Mouse (Mus musculus): ENCODE results near the gene Pgs1.

The Pgs1 gene

DNA sequence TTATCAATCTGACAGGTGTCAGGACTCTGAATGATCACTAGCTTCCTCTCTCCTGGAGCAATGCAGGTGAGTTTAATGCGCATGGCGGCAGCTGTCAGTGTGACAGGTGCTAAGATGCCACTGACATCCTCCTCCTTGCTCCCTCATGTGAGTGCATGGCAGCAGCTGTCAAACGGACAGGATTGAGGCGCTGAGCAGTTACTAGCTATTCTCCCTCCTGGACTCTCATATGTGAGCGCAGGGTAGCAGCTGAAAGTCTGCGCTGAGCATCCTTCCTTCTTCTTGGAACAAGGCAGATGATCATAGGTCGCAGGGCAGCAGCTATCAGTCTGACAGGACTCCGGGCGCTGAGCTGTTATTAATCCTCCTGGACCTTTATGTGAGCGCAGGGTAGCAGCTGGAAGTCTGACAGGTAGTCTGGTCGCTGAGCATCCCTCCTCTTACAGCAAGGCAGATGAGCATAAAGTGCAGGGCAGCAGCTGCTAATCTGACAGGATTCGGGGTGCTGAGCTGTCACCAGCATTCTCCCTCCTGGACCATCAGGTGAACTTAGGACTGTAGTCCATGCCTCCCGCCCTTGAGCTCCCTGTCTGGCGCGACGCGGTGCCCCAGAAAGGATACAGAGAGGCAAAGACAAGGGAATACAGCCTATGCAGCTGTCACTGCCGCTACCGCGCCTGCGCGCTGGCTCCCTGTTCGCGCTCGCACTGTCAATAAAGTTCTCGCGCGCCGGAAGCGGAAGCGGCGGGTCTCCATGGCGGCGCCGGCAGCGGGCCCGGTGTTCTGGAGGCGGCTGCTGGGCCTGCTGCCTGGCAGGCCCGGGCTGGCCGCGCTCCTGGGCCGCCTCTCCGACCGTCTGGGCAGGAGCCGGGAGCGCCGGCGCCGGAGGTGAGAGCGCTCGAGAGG is at the start of gene Pgs1:
Gene Pgs1, plus strand, starts transcription at position 167 of the 906 bp plus-strand sequence.
- DNase-seq (ENCODE audit: low read depth): peak; percentile 94

DNA sequence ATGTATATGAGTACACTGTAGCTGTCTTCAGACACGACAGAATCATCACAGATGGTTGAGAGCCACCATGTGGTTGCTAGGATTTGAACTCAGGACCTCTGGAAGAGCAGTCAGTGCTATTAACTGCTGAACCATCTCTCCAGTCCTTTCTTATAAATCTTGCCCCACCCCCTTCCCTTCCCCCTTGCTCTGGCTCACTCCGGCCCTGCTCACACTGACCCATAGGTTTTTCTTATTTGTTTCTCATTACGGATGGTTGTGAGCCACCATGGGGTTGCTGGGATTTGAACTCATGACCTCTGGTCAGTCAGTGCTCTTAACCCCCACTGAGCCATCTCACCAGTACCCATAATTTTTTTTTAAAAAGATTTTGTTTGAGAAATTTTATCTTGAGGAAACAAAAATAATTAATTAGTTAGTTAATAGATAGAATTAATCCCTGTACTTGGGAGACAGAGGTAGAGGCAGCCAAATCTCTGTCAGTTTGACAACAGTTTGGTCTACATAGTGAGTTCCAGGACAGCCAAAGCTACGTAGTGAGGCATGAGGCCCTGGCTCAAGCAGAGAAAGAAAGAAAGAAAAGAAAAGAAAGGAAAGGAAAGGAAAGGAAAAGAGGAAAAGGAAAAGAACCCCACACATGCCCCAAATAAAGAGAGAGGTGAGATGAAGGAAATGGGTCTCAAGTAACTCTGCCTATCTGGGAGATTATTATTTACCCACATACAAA is 46.9 kb upstream of the Pgs1 start:
- DNase-seq (ENCODE audit: low read depth): no peak

DNA sequence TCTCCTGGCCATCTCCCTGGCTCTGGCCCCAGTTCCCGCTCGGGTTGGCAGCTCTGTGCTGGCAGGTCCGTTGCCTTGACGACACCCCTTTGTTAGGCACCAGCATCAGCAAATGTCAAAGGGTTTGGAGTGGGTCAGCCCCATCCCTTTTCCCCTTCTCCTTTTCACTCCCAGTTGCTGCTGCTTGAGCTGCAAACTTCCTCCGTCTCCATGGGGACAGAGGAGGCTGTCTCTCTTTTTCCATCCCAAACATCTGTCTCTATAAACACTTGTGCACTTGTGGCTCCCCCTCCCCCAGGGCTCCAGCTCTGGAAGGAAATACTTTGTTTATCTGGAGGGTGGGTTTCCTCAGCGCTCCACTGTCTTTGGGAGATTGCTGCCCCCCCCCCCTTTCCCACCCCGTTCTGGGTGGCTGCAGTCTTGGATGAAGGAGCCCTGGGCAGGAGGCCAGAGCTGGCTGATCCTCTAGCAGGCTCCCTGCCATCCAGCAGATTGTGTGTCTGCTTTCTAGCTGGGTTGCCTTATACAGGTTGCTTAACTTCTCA is 46.3 kb upstream of the Pgs1 start:
- no peak for DNase-seq (ENCODE audit: low read depth)

DNA sequence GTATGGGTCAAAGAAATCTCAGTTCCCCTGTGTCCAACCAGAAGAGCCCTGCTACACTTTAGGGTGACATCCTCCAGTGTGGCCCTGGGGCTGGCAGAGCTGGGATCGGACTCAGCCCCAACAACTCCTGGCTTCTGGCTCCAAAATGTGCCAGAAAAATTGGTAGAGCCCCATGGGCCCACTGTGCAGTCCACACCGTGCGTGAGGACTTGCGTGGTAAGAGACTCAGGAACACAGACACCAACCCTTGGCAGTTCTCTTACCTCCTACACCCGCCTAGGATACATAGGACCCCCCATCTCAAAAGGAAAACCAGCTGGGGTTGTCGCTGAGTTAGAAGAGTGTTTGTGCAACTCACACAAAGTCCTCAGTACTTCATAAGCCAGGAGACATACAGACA is 45.2 kb upstream of the Pgs1 start:
- DNase-seq (ENCODE audit: low read depth): no peak

DNA sequence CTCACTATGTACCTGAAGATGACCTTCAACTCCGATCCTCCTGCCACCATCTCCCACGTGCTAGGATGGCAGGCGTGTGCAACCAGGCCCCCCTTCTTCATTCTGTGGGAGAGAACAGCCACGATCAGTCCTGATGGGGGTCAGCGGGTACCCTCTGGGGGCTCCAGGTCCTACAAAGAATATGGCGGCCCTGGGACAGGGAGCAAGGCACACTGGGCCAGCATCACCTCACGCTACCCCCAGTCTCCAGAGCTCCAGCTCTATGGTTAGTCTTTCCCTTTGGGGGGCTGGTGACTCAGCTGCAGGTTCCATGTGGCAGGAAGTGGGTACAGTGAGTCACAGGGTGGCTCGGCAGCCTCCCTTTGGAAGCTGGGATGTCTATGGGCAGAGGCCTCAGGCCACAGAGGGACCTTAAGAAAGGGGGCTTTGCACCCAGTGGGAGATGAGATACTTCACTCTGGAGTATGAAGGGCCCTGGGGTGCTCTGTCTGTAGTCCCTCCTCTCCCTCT is 44.7 kb upstream of the Pgs1 start:
- no peak for DNase-seq (ENCODE audit: low read depth)

DNA sequence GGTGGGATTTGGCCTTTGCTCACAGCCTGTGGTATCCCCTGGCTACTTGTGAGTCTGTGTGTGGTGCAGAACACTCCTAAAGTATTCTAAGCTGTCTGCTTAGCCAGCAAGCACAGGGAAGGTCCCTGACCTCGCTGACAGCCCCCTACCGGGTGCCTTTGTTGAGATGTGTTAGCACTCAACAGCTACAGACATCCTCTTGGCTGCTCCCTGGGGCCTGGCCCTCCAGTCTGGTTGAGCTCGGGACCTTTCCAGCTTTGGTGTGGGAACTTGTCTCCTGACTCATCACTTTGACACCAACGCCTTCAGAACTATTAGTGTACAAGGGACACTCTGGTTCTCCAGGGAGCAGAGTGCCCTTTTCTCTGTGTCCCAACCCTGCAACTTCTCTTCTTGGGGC is 44.2 kb upstream of the Pgs1 start:
- DNase-seq (ENCODE audit: low read depth): no peak

DNA sequence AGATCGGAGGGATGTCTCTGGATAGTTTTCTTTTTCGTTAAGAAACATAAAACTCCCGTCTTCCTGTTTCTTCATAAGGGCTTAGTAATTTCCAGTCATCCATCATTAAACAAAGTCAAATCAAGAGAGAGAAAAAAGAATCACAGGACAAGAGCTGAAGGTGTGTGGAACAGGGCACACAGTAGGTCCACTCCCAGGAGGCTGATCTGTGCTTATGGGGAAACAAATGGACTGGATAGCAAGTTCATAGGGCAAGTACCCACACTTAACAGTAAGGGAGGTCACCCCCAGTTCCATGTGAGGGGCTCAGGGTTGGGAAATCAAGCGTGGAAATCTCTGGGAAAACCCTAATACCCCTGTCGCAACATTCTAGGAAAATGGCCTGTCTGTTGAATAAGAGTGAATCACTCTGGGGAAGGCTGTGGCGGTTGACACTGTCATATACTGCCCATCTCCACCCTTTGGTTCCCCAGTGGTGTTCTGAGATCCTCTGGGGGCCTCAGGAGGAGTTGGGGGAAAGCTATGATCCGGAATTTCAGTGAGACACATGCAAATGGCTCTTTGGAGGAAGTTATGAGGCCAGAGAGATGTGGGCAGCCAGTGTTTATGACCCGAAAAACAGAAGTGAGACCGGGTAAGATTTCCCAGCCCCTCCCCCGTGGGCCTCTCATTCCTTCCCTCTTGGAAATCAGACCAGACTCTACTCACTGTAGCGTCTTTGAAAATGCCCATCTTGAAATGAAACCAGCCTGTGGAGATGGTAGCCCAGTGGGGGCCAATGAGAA is 39.7 kb upstream of the Pgs1 start:
- no peak for DNase-seq (ENCODE audit: low read depth)

DNA sequence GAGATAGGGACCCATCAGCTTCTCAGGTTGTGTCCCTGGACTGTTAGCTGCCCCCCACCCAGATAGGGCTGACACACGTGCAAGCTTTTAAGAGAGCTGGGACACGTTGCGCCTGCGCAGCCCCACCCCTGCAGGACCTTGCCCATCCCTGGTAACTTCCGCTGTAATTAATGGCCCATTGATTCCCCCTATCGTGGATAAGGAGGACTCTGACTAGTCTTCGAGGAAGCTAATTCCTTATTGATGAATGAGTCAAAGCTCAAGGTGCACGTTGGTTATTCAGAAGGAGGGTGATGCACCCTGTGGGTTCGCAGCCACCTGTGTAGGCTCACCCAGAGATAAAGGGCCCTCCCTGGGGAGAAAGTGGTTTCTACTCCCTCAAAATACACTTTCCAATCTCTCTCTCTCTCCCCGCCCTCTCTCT is 39.1 kb upstream of the Pgs1 start:
- no peak for DNase-seq (ENCODE audit: low read depth)

DNA sequence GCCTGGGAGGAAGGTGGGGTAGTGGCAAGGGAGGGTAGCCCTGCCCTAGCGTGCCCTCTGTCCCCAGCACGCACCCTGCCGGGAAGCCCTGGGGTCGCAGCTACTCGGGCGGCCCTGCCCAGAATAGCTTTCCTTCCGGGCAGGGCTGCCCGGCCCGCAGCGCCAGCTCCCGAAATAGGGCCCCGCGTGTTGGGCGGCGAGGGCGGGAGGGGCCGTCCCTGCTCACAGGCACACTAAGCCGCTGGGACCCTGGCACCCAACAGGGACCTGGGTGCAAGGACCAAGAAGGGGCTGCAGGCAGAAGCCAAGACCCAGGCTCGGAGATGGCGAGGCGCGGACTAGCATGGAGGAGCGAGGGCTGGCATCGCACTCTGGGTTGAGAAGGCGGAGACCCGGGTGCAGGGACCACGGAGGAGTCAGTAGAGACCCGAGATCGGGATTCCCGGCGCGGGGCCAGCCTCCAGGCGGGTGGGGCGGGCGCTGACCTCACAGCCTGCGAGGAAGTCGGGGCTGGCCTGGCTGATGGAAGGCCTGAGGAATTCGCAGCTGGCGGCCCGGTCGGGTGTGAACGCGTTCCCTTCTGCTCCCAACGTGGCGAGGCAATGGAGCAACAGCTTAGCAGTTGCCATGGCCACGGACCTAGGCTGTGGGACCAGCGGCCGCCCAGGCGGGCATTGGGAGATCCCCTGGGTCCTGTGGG is 36.5 kb upstream of the Pgs1 start:
- DNase-seq (ENCODE audit: low read depth): peak; percentile 46

DNA sequence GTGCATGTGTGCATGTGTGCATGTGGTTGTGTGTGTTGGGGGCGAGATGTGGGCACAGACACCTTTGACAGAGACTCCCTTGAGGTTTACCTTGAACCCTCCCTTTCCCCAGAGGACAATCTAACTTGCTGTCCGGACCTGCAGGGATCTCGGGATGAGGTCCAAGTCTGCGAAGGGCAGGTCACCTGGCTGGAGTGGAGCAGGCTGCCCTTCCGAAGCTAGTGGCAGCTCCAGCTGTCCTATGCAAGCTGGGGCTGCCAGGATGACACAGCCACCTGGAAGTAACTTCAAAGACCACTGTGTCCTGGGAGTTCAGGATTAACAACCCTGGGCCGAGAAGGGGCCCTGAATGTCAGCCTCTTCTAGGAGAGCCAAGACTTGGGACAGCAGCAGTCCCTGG is 34.7 kb upstream of the Pgs1 start:
- no peak for DNase-seq (ENCODE audit: low read depth)

DNA sequence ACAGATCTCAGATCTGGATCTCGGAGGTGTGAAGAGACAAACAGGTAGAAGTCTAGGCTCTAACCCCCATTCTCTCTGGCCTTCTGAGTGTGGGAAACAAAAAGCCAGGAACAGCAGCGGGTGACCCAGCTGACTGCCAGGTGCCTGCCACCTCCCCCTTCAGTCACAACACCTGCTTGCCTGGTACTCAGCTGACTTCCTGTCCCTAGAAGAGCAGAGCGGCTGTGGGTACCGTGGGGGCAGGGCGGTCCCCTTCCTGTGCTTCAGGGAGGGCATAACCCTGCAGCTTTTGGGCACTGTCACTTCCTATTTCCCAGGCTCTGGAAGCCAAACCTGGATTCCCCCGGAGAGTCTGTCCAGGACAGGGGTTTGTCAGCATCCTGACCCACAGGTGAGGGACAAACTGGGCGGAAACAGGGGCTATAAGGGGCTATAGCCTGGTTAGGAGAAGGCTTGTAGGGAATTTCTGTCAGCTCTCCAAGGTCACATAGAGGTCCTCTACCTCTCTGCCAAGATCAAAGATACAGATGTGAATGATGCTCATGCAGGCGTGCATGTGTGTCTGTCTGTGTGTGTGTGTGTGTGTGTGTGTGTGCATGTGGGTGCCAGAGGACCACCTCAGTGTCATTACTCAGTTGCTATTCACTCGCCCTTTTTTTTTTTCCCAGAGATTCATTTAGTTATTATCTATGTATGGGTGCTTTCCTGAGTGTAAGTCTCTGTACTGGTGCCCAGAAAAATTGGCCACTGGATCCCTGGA is 33.7 kb upstream of the Pgs1 start:
- peak; percentile 89 for DNase-seq (ENCODE audit: low read depth)

DNA sequence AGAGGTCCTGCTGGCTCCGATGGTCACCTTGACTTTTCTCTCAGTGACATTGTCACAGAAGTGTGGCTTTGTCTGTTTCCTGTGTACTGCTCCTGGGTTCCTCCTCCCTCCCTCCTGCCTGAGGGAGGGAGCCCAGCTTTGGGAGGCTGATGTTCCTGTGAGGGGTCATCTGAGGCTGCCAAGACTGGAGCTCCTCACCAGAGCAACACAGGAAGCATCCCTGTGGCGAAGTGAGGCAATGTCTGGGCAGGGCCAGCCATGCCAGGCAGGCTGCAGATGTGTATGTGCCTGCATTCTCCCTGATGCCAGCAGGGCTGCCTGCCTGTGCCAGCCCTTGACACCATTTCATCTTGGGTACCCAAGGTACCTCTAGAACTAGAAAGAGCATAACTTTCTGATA is 32.0 kb upstream of the Pgs1 start:
- DNase-seq (ENCODE audit: low read depth): peak; percentile 66

DNA sequence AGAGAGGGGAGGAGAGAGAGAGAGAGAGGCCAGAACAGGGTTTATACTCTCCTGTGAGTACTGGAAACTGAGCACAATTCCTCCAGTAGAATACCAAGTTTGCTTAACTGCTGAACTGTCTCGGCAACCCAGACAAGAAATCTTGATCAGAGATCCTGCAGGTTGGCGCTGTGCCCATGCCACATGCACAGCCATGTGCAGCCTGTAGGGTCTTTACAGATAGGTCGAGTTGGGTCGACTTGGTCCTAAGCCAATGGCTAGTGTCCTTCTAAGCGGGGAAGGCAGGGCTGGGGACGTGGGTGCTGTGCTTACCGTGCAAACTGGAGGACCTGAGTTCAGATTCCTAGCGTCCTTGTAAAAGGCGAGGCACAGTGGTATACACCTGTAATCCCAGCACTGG is 31.3 kb upstream of the Pgs1 start:
- DNase-seq (ENCODE audit: low read depth): no peak

DNA sequence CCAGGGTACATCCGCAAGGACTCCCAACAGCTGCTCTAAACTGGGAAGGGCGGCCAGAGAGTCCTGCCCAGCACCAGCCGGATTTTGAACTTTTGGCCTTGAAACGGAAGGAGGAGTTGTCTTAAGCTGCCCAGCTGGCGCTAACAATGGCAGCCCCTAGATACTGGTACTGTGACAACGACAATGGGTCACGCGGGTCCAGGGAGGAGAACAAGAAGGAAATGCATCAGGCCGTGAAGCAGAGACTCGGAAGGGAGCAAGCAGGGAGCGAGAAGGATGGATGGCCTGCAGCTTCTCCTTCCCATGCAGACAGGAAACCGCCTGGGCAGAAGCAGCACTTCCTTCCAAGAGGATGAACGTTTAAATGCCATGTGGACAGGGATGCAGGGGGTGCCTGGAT is 30.5 kb upstream of the Pgs1 start:
- no peak for DNase-seq (ENCODE audit: low read depth)

DNA sequence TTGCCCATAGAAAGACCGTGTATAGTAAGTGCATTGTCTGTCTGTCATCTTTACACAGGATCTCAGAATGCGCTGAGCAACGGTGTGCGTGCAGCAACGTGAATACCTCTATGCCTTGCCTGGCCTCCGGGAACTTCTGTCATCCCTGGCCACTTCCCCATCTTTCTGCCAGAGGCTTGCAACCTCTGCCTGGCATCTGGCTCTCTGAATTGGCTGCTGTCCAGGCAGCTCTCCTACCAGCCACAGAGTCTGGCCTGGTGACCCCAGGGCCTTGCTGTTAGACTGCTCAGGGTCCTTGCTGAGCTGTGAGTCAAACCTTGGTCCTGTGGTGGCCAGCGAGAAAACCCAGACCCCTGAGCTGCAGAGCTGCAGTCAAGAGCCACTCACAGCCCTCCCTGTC is 27.9 kb upstream of the Pgs1 start:
- DNase-seq (ENCODE audit: low read depth): no peak

DNA sequence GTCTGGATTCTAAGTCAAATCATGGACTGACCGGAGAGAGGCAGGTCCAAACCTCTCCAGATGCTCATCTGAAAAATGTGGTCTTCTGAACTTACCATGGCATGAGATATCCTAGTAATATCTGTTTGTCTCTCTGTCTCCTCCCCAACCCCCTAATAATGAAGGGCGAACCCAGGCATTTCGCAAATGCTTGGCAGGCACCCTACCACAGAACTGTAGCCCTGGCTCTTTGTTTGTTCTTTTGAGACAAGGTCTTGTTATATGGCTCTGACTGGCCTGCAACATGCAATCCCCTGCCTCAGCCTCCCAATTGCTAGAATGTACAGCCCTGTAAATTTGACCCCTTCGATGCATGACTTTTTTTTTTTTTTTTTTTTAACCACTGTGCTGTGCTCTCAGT is 26.9 kb upstream of the Pgs1 start:
- no peak for DNase-seq (ENCODE audit: low read depth)

DNA sequence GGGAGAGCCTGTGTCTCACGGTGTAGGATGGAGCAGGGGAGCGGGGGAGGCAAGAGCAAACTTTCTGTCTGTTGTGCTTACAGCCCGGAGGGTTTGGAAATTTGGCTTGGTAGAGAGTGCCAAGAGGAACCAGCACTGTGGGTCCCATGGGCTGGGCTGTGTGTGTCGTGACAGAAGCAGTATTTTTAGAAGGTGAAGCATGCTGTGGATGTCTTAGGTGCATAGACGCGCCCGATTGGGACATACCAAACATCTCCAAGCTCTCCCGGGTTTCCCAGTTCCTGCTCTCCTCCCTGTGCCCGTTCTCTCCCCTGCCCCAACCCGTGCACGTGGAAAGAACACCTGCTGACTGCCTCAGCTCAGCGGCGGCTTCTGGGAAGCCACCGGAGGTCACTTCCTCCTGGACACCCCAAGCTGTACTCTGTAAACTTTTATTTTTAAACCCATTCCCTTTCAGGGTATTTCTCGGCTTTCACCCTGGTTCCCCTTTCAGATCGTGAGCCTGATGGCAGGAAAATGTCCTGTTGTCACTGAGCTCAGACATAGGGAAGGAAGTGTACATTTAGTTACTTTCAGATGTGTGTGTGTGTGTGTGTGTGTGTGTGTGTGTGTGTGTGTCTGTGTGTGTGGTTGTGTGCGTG is 26.2 kb upstream of the Pgs1 start:
- DNase-seq (ENCODE audit: low read depth): peak; percentile 64

DNA sequence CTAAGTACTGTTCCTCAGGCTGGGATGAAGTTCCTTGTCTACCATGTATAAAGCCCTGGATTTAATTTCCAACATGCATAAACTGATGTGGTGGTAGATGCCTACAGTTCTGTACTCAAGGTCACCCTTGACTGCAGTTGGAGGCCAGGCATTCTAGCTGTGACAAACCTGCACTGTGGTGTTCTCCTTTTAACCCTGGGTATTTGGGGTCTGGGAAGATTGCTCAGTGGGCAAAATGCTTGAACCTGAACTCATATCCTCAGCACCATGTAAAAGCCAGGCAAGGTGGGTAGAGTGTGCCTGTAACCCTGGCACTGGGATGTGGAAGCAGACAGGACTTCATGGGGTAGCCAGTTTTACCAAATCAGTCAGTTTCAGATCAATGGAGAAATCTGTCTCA is 25.5 kb upstream of the Pgs1 start:
- DNase-seq (ENCODE audit: low read depth): no peak

DNA sequence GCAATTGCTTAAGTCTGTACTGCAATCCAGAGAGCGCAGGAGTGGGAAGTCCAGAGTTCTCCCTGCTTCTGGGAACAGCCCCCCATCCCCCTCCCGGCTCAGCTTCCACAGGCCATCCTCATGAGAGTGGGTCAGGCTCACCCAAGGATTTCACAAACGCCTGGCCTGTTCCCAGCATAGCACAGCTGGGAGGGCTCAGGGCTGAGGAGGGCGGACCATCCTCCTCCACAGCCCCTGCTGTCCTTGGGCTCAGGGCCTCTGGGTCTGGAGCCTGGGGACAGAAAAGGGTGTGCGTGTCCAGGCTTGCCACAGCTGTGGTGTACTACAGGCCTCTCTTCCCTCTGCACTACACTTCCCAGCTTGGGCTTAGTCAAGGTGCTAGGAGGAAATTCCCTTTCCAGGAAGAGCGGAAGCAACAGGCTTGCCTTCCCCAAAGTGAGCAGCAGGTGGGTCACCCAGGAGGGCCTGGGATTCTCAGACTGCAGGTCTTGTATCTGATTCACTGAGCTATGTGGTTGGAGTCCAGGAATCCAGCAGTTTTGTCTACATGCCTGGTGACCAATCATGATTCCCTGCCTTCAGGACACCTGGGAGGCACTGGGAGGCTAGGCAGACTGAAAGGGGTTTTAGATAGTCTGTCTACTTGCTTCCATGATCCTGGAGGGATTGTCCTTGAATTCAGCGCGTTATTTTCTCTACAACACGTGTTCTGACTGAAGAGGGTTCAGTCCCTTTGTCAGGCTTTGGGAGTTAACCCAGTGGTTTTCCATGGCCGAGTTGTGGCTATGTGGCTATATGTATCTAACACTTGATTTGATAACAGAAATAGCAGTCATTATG is 23.6 kb upstream of the Pgs1 start:
- DNase-seq (ENCODE audit: low read depth): no peak
